Mouse (Mus musculus): ENCODE results near the gene Krt12. TPM values are rescaled to one million over a fixed set of nuclear protein-coding genes. Genes with fewer than 3 reads are reported as not detected.

The Krt12 gene
- polyA plus RNA-seq, 1 experiment from 2014 or later = not detected

DNA sequence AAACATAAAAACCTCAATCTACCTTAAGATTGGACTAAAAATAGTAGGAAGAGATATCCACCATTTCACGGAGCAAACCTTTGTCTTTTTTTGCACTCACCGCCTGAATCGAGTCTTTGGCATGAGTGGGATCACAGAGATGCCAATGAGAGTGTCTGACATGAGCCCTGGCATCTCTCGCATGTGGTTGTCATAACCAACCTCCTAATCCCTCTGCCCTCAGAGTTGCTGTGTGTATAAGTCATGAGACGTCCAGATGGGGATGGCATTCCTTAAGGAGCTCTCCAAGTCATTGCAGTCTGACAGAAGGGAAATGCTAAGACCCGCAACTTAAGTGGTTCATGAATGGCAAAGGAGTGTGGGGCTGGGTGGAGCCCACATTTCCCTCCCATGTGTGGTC lies 30.7 kb downstream of the Krt12 start:
- H3K4me3 ChIP-seq (ENCODE audit: low read length) = no peak overlapping the region
- no peak overlapping the region for H3K9ac ChIP-seq (ENCODE audit: low read depth, low read length)
- H3K27ac ChIP-seq (ENCODE audit: low read length) = no peak overlapping the region
- WGBS = 76% methylated on average over 6 of the region's 6 CpGs
- no peak overlapping the region for H3K4me2 ChIP-seq (ENCODE audit: low read depth, low read length)
- H3K36me3 ChIP-seq (ENCODE audit: control insufficient read depth, insufficient read depth, low read length) = no peaks in the 10 kb centered on the region
- peaks cover 3% of the 10 kb centered on the region; the same call in 1 of the 2 replicates for H3K4me1 ChIP-seq (ENCODE audit: control insufficient read depth, insufficient read depth, low read length)
- no peak for ATAC-seq
- no peaks in the 10 kb centered on the region for H3K9me3 ChIP-seq (ENCODE audit: control insufficient read depth, low read length)
- no peaks in the 10 kb centered on the region for H3K27me3 ChIP-seq (replicated peaks; ENCODE audit: control insufficient read depth, insufficient read depth, low read length)

DNA sequence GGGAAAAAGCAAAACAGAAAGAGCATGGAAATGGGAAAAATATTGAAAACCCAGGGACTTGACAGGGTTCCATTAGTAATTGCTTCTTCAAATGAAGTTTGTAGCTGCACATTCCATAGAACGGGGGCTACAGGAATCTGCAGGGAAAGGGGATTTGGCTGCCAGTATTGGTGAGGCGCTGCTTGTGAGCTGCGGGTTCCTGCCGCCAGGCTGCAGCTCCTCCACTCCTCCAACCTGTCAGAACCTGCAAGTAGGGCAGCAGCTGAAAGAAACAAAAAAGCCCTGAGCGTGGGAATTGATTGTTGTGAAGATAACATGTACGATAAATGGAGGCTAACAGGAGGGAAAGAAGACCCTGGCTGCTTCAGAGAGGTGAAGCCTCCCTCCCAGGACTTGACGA lies 31.2 kb downstream of the Krt12 start:
- Histone ChIP-seq H3K9me3 (ENCODE audit: control insufficient read depth, low read length) (no peaks in the 10 kb centered on the region), H3K36me3 (ENCODE audit: control insufficient read depth, insufficient read depth, low read length) (no peaks in the 10 kb centered on the region), H3K4me2 (ENCODE audit: low read depth, low read length) (no peak overlapping the region), H3K4me3 (ENCODE audit: low read length) (no peak overlapping the region), H3K4me1 (ENCODE audit: control insufficient read depth, insufficient read depth, low read length) (peaks cover 3% of the 10 kb centered on the region; the same call in 1 of the 2 replicates), H3K27me3 (replicated peaks; ENCODE audit: control insufficient read depth, insufficient read depth, low read length) (no peaks in the 10 kb centered on the region), H3K9ac (ENCODE audit: low read depth, low read length) (no peak overlapping the region), H3K27ac (ENCODE audit: low read length) (no peak overlapping the region)
- 75% methylated on average over 7 of the region's 7 CpGs for WGBS
- no peak for ATAC-seq

DNA sequence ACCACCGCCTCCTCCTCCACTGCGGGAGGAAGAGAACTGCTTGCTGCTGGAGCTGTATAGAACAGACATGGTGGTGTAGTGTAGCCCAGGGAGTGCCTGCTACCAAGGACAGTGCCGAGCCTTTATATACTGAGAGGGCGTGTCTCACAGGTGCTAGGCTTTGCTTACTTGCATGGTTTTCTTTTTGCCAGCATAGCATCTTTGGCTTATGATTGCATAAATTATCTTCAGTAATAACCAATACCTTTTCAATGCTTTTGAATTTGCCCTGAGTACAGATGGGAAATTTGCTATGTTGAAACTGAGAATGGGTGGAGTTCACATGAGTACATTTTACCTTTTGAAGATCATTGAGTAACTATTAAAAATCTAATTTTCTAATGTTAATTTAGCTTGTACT lies 32.8 kb downstream of the Krt12 start, which contains the start of gene Krt10:
Krt10 (minus strand) TSS at position 101 of the 400 bp plus-strand sequence.
- H3K4me3 ChIP-seq (ENCODE audit: low read length) = no peak within 1 kb of the TSS
- H3K4me1 ChIP-seq (ENCODE audit: control insufficient read depth, insufficient read depth, low read length) = peaks cover 3% of the 10 kb centered on the region; the same call in 1 of the 2 replicates
- 85% methylated on average over 4 of the region's 4 CpGs for WGBS
- H3K9ac ChIP-seq (ENCODE audit: low read depth, low read length) = no peak within 1 kb of the TSS
- H3K4me2 ChIP-seq (ENCODE audit: low read depth, low read length) = no peak within 1 kb of the TSS
- H3K27me3 ChIP-seq (replicated peaks; ENCODE audit: control insufficient read depth, insufficient read depth, low read length) = no peaks in the 10 kb centered on the region
- ATAC-seq = no peak
- H3K27ac ChIP-seq (ENCODE audit: low read length) = no peak within 1 kb of the TSS
- no peaks in the 10 kb centered on the region for H3K9me3 ChIP-seq (ENCODE audit: control insufficient read depth, low read length)
- no peaks in the 10 kb centered on the region for H3K36me3 ChIP-seq (ENCODE audit: control insufficient read depth, insufficient read depth, low read length)

DNA sequence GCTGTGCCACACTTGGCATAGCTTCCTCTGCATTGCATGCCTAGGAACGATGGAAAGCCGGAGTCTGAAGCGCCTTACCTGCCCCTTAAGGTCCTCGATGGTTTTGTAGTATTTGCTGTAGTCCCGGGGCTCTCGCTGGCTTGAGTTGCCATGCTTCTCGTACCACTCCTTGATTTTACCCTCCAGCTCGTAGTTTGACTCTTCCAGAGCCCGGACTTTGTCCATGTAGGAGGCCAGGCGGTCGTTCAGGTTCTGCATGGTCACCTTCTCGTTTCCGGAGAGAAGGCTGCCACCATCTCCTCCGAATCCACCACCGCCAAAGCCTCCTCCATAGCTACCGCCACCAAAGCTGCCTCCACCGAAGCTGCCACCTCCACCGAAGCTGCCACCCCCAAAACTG lies 33.4 kb downstream of the Krt12 start:
- no peaks in the 10 kb centered on the region for H3K9me3 ChIP-seq (ENCODE audit: control insufficient read depth, low read length)
- peaks cover 3% of the 10 kb centered on the region; the same call in 1 of the 2 replicates for H3K4me1 ChIP-seq (ENCODE audit: control insufficient read depth, insufficient read depth, low read length)
- 89% methylated on average over 18 of the region's 18 CpGs for WGBS
- no peaks in the 10 kb centered on the region for H3K36me3 ChIP-seq (ENCODE audit: control insufficient read depth, insufficient read depth, low read length)
- no peak overlapping the region for H3K9ac ChIP-seq (ENCODE audit: low read depth, low read length)
- H3K4me3 ChIP-seq (ENCODE audit: low read length) = no peak overlapping the region
- no peak overlapping the region for H3K27ac ChIP-seq (ENCODE audit: low read length)
- H3K27me3 ChIP-seq (replicated peaks; ENCODE audit: control insufficient read depth, insufficient read depth, low read length) = no peaks in the 10 kb centered on the region
- no peak overlapping the region for H3K4me2 ChIP-seq (ENCODE audit: low read depth, low read length)
- no peak for ATAC-seq

DNA sequence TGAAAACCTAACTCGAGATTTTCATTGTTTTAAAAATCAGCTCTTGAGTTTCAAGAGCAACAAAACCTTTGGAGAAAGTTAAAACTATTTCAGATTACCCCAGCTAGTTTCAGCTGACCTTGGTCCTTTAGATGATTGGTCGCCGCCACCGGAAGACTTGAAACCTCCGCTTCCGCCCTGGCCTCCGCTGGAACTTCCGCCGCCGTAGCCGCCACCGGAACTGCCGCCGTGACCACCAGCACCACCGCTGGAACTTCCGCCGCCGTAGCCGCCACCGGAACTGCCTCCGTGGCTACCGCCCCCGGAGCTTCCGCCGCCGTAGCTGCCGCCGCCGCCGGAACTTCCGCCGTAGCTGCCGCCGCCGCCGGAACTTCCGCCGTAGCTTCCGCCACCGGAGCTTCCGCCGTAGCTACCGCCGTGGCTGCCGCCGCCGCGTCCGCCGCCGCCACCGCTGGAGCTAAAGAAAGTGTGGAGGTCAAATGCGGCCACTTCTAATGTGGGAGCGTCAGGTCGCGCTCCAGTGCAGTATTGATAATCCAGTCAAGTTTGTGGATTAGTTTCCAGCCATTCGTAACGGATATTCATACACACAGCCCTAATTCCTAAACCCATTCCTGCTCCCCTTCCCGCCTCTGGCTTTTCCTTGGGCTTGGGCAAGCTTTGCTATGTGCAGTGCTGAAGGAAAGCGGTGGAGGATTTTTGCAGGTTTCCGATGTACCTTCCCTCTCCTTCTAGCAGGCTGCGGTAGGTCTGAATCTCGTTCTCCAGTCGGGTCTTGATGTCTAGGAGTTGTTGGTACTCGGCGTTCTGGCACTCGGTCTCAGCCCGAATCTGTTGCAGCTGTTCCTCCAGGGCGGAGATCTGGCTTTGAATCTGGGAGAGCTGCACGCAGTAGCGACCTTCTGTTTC lies 36.0 kb downstream of the Krt12 start:
- Histone ChIP-seq H3K9ac (ENCODE audit: low read depth, low read length) (peak overlapping the region; percentile 78), H3K27ac (ENCODE audit: low read length) (peak overlapping the region; percentile 99), H3K9me3 (ENCODE audit: control insufficient read depth, low read length) (no peaks in the 10 kb centered on the region), H3K4me2 (ENCODE audit: low read depth, low read length) (peak overlapping the region; percentile 65), H3K27me3 (replicated peaks; ENCODE audit: control insufficient read depth, insufficient read depth, low read length) (no peaks in the 10 kb centered on the region), H3K36me3 (ENCODE audit: control insufficient read depth, insufficient read depth, low read length) (no peaks in the 10 kb centered on the region), H3K4me1 (ENCODE audit: control insufficient read depth, insufficient read depth, low read length) (peaks cover 3% of the 10 kb centered on the region; the same call in 1 of the 2 replicates), H3K4me3 (ENCODE audit: low read length) (peak overlapping the region; percentile 56)
- under 1% methylated on average over 71 of the region's 71 CpGs for WGBS
- ATAC-seq = peak; percentile 93

DNA sequence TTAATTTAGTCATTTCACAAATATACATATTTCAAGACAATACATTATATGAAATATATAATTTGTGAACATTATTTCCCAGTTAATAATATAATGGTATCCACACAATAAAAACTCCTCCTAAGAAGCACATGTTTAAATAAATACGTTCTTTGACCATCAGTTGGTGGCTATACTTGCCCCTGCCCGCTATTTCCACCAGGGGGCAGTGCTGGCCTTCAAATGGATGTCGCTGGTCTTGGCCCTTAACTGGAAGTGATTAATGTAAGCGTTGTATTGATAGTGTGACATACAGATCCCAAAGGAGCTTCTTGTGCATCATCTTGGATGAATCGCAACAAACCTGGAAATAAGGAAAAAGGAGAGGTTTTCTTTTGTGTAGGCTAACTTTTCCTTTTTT lies 42.5 kb downstream of the Krt12 start:
- no peaks in the 10 kb centered on the region; the same call in 1 of the 2 replicates for H3K27me3 ChIP-seq (replicated peaks; ENCODE audit: control insufficient read depth, insufficient read depth, low read length)
- H3K4me3 ChIP-seq (ENCODE audit: low read length) = no peak overlapping the region
- H3K9ac ChIP-seq (ENCODE audit: low read depth, low read length) = no peak overlapping the region
- no peak for ATAC-seq
- no peaks in the 10 kb centered on the region for H3K36me3 ChIP-seq (ENCODE audit: control insufficient read depth, insufficient read depth, low read length)
- 16% methylated on average over 5 of the region's 5 CpGs for WGBS
- H3K27ac ChIP-seq (ENCODE audit: low read length) = no peak overlapping the region
- no peaks in the 10 kb centered on the region for H3K9me3 ChIP-seq (ENCODE audit: control insufficient read depth, low read length)
- no peaks in the 10 kb centered on the region for H3K4me1 ChIP-seq (ENCODE audit: control insufficient read depth, insufficient read depth, low read length)
- H3K4me2 ChIP-seq (ENCODE audit: low read depth, low read length) = no peak overlapping the region

DNA sequence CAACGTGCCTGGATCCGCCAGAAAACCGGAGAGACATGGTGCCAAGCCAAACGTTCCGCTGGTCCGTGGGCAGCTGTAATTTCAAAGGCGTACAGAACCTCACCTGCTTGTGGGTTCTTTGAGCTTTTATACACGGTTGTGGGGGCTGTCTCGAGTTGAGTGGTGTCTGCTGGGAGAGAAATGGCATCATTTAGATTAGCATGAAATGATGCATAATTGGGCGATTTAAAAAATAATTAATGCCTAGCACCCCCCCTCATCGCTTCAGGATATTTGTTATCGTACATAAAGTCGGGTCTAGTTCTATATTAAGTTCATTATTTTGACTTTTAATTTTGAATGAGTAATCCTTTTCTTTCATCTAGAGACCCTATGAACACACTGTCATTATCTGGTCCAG lies 47.3 kb downstream of the Krt12 start, which contains the start of gene Krt28:
Krt28 (minus strand) TSS at position 101 of the 400 bp plus-strand sequence.
- Histone ChIP-seq H3K4me3 (ENCODE audit: low read length) (no peak within 1 kb of the TSS), H3K27me3 (replicated peaks; ENCODE audit: control insufficient read depth, insufficient read depth, low read length) (no peaks in the 10 kb centered on the region; the same call in 1 of the 2 replicates), H3K27ac (ENCODE audit: low read length) (no peak within 1 kb of the TSS), H3K4me2 (ENCODE audit: low read depth, low read length) (no peak within 1 kb of the TSS), H3K9me3 (ENCODE audit: control insufficient read depth, low read length) (no peaks in the 10 kb centered on the region), H3K9ac (ENCODE audit: low read depth, low read length) (no peak within 1 kb of the TSS), H3K36me3 (ENCODE audit: control insufficient read depth, insufficient read depth, low read length) (no peaks in the 10 kb centered on the region), H3K4me1 (ENCODE audit: control insufficient read depth, insufficient read depth, low read length) (no peaks in the 10 kb centered on the region)
- 79% methylated on average over 13 of the region's 13 CpGs for WGBS
- ATAC-seq = no peak

DNA sequence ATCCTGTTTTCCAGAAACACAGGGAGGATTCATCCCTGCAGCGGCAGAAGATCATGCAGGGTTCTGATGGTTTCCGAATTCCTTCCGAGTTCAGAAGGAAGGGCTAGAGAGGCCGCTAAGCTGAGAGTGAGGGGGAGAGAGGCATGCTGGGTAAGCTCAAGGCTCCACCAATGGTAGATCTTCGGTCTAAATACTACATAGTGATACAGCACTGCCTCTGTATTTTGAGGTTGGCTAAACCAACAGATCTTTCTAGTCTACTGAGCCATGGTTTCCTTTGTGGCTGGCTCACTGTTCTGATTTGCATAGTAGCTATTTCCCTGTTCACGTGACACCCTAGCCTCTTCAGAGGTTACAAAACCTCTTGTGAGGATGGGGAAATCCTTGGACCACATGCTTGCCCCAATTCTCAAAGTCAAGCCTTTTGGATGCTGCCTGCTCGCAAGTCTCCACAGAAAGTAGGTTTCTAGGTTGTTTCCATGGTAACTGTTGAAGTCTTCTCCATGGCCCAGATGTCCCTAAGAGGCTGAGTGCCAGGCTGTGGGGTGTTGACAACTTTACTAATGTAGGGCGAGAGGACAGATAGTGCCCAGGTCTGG lies 52.1 kb downstream of the Krt12 start:
- H3K4me2 ChIP-seq (ENCODE audit: low read depth, low read length) = no peak overlapping the region
- WGBS = 87% methylated on average over 8 of the region's 8 CpGs
- no peak for ATAC-seq
- no peaks in the 10 kb centered on the region for H3K9me3 ChIP-seq (ENCODE audit: control insufficient read depth, low read length)
- no peaks in the 10 kb centered on the region for H3K36me3 ChIP-seq (ENCODE audit: control insufficient read depth, insufficient read depth, low read length)
- H3K4me1 ChIP-seq (ENCODE audit: control insufficient read depth, insufficient read depth, low read length) = no peaks in the 10 kb centered on the region
- no peaks in the 10 kb centered on the region; the same call in 1 of the 2 replicates for H3K27me3 ChIP-seq (replicated peaks; ENCODE audit: control insufficient read depth, insufficient read depth, low read length)
- H3K9ac ChIP-seq (ENCODE audit: low read depth, low read length) = no peak overlapping the region
- H3K4me3 ChIP-seq (ENCODE audit: low read length) = no peak overlapping the region
- no peak overlapping the region for H3K27ac ChIP-seq (ENCODE audit: low read length)

DNA sequence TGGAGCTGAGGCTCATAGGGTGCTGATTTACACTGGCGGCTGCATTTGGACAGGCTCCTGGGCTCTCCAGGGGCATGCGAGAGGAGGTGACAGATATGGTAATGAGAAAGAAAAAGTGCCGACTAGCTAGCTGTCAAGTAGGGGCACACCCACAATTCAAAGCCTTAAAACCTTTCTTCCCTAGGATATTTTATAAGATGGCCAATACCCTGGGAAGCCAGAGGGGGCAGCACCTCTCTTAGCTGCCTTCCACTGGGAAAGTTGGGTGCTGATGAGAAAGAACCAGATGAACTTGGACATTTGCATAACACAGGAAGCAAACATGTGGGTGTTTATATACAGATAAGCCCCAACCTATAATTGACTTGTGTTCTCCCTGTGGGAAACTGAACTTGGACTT lies 52.8 kb downstream of the Krt12 start:
- no peaks in the 10 kb centered on the region for H3K27me3 ChIP-seq (replicated peaks; ENCODE audit: control insufficient read depth, insufficient read depth, low read length)
- 4% methylated on average over 3 of the region's 3 CpGs for WGBS
- H3K4me2 ChIP-seq (ENCODE audit: low read depth, low read length) = no peak overlapping the region
- H3K9ac ChIP-seq (ENCODE audit: low read depth, low read length) = no peak overlapping the region
- no peaks in the 10 kb centered on the region for H3K9me3 ChIP-seq (ENCODE audit: control insufficient read depth, low read length)
- no peaks in the 10 kb centered on the region for H3K36me3 ChIP-seq (ENCODE audit: control insufficient read depth, insufficient read depth, low read length)
- H3K4me1 ChIP-seq (ENCODE audit: control insufficient read depth, insufficient read depth, low read length) = no peaks in the 10 kb centered on the region
- ATAC-seq = no peak
- no peak overlapping the region for H3K4me3 ChIP-seq (ENCODE audit: low read length)
- no peak overlapping the region for H3K27ac ChIP-seq (ENCODE audit: low read length)

Measured in intestine, embryonic 16.5 days (tissue).